Mouse (Mus musculus): Measurements from ENCODE around the gene Spryd4.
"Not testable (repeated sequence)": the region's sequence is repeated elsewhere in the genome, so short reads cannot be mapped to it uniquely, and the experiment has no call there.

Gene Spryd4

GRCm38 (mm10) chr10:128225538-128225937, 13.9 kb upstream of the Spryd4 start, which contains the start of gene Mip:
Mip (plus strand) TSS chr10:128225838.
- DNase-seq (ENCODE audit: low spot score): no peak

GRCm38 (mm10) chr10:128225064-128225463, 13.5 kb upstream of the Spryd4 start:
- DNase-seq (ENCODE audit: low spot score): no peak

- no peak for DNase-seq (ENCODE audit: low spot score)
These were observed 10.1 kb upstream of the Spryd4 start for GRCm38 (mm10) chr10:128221533-128222286.

DNA sequence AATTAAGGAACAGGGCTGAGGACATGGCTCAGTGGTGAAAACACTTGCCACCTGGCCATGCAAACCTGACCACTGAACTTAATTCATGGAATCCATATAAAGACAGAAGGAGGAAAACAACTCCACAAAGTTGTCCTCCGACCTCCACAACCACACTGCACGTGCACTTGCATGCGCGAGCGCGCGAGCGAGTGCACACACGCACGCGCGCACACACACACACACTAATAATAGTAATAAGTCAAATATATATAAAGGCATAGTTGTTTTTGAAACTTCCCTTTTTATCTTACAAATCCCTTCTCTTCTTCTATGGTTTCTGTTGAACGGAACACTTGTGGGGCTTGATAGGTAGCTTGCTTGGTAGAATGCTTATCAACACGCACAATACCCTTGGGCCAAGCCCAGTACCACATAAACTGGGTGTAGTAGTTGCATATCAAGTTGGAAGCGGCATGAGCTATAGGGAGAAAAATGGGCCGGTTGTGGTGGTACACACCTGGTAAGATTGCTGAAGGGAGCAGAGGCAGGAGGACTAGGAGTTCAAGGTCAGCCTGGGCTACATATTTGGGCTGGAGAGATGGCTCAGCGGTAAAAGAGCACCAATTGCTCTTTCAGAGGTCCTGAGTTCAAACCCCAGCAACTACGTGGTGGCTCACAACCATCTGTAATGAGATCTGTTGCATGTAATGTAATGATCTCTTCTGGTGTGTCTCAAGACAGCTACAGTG, 6.9 kb upstream of the Spryd4 start:
- DNase-seq (ENCODE audit: low spot score): no peak

GRCm38 (mm10) chr10:128214981-128215380, 3.4 kb upstream of the Spryd4 start:
- DNase-seq (ENCODE audit: low spot score): no peak

DNA sequence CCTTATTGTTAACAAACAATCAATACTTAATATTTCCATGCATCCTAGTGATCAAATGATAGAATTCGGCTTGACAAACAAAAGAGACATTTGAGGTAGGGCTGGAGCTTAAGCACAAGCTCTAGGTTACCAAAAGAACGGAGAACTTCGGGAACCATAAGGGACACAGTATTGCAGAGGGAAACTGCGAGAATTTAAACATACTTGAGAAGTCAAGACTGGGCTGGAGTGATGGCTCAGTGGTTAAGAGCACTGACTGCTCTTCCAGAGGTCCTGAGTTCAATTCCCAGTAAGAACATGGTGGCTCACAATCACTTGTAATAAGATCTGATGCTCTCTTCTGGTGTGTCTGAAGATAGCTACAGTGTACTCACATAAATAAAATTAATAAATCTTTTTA, 2.5 kb upstream of the Spryd4 start:
- DNase-seq (ENCODE audit: low spot score): not testable (repeated sequence)

GRCm38 (mm10) chr10:128212871-128213323, 1.3 kb upstream of the Spryd4 start:
- no peak for DNase-seq (ENCODE audit: low spot score)

DNA sequence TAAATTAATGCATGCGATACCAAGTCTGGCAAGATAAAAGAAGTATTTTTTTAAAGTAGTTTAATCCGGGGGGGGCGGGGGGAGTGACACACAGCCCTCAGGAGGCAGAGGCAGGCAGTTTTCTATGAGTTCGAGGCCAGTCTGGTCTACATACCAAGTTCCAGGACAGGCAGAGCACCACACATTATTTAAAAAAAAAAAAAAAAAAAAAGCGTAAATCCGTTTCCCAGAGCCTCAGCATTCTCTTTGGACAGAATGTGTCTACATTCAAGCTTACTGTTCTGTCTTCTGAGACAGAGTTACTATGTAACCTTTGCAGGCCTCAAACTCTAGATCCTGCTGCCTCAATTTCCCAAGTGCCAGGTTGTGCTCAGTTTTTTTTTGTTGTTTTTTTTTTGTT, 541 bp upstream of the Spryd4 start:
- no peak for DNase-seq (ENCODE audit: low spot score)

DNA sequence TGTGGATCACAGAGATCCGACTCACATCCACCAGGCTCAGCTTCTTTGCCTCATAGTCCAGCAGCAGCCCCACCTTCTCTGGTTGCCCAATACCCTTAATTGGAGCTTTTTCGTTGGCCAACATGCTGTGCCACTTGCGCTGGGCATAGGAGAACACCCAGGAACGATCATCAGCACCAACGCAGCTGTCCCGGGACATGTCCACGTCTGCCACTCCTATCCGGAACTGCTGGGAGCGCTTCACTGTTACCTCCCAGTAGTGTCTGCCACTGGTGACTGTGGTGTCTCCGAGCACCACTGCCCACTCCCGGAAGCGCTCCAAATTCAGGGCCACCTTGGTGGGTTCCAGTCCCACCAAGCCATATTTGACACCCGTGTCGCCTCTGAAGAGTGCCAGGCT, 653 bp downstream of the Spryd4 start:
- DNase-seq (ENCODE audit: low spot score): no peak

DNA sequence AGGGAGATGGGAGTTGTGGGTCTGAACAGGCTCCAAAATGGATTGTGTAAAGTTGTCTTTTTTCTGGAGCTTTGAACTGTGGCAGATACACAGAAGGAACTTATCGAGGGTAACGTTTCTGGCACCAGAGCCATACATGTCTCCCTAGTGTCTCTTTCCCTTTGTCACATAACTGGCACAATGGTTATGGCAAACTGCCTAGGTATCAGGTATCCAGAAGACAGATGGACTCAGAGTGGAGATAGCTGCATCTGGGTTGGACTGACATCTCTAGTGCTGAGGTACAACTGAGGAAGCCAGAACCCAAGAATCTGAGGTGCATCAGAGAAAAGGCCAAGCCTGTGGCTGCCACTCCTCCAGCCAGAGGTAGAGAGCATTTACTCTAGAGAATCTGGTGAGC, 1.5 kb downstream of the Spryd4 start:
- DNase-seq (ENCODE audit: low spot score): no peak

DNA sequence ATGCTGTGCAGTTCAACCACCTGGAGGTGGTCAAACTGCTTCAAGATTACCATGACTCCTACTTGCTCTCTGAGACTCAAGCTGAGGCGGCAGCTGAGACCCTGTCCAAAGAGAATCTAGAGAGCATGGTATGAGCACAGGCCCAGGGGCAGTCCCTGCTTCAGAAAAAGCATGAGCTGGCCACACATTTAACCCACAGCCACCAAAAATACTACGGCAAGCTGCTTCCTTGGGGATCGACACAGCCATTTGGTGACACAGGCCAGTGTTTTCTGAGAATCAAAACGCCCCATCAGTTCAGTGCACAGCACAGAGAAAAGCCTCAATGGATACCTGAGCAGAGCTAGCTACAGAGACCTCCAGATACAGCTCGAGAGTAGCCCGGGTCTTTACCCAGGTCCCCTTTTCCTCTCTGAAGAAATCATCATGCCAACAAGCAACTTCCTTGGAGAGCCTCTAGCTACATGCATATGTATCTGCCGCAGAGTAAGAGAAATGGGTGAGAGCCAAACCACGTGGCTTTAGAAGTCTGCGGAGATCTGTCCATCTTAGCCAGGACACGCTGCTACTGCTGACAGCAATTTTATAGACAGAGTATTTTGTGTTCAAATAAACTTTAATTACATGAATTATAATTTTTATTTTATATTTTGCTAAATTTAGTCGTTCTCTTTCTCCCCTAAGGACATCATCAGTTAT, 2.1 kb downstream of the Spryd4 start:
- DNase-seq (ENCODE audit: low spot score): no peak

GRCm38 (mm10) chr10:128208326-128208725, 3.3 kb downstream of the Spryd4 start:
- no peak for DNase-seq (ENCODE audit: low spot score)

- no peak for DNase-seq (ENCODE audit: low spot score)
These were observed 6.7 kb downstream of the Spryd4 start for GRCm38 (mm10) chr10:128204941-128205340.

DNA sequence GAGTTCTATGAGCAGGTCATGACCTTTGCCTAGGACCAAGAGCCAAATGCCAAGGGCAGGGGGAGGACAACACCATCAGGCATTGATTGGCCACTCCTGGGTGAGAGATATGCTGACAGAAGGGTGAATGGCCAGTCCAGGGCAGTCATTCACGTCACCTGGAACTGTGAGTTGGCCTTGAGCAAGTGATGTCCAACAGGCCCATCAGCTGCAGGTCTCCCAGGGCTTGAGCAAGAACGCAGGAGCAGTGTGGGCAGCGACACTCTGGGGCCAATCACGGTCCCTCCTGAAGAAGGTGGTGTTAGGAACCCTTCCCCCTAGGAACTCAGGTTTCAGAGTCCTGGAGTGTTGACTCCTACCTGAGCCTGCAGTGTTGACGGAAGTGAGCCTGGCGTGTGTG, 9.8 kb downstream of the Spryd4 start:
- no peak for DNase-seq (ENCODE audit: low spot score)

DNA sequence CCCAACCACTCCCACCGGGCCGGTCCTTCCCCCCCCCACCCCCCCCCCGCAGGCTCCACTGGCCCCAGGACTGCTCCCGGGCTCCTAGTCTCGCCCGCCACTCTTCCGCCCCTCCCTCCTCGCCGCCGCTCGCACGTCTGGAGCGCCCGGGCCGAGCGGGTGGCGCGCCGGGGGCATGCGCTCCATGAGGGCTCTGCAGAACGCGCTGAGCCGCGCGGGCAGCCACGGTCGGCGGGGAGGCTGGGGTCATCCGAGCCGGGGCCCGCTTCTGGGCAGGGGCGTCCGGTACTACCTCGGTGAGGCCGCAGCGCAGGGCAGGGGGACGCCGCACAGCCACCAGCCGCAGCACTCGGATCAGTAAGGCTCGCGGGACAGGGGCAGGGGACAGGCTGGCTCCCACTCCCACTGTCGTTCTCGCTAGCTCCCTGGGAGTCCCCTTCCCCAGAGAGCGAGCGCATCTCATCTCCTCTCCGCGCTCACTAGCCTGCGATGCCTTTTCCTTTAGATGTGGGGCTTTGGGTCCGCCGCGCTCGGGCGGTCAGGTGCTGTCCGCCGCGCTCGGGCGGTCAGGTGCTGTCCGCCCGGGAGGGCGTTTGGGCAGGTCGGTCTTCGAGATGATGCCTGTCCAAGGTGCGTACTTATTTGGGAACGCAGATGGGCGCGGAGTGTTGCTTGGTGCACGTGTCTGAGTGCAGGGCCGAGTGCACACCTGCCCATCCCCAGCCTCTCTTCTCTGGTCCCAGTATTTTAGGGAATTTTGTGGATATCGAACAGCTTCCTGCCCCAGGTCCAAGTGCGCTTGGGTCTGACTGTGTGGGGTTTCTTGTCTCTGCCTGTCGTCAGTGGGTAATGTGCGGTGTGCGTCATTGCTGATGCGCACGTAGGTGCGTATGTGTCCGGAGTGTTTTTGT, 16.8 kb downstream of the Spryd4 start:
- no peak for DNase-seq (ENCODE audit: low spot score)

- DNase-seq (ENCODE audit: low spot score): peak; percentile 90
These were observed 17.5 kb downstream of the Spryd4 start, which contains the start of gene Gls2 for GRCm38 (mm10) chr10:128194024-128194550. Gls2 (plus strand) TSS chr10:128194457.

GRCm38 (mm10) chr10:128193113-128193512, 18.5 kb downstream of the Spryd4 start:
- no peak for DNase-seq (ENCODE audit: low spot score)

- not testable (repeated sequence) for DNase-seq (ENCODE audit: low spot score)
These were observed 19.4 kb downstream of the Spryd4 start for GRCm38 (mm10) chr10:128192030-128192766.

DNA sequence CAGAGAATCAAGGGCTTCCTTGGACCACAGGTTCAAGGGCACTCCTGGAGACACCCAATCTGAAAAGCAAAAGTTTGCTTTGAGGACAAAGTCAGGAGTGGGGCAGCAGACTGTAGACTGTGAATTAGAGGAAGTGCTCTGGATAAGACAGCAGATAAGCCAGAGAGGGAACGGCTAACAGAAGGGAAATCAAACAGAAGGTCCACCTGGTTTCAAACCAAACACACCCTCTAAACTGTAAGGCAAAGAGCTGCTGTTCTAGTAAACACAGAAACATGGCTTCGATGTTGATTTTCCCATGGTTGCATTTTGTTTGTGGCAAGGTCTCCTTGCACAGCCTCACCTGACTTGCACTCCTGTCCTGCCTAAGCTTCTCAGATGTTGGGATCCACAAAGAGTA, 20.1 kb downstream of the Spryd4 start:
- DNase-seq (ENCODE audit: low spot score): no peak

GRCm38 (mm10) chr10:128188242-128188877, 23.2 kb downstream of the Spryd4 start:
- DNase-seq (ENCODE audit: low spot score): no peak

Data from urinary bladder, postnatal 10 days (tissue).